22 mouse cellular contexts compared by ENCODE assay signal in the genomic region with DNA sequence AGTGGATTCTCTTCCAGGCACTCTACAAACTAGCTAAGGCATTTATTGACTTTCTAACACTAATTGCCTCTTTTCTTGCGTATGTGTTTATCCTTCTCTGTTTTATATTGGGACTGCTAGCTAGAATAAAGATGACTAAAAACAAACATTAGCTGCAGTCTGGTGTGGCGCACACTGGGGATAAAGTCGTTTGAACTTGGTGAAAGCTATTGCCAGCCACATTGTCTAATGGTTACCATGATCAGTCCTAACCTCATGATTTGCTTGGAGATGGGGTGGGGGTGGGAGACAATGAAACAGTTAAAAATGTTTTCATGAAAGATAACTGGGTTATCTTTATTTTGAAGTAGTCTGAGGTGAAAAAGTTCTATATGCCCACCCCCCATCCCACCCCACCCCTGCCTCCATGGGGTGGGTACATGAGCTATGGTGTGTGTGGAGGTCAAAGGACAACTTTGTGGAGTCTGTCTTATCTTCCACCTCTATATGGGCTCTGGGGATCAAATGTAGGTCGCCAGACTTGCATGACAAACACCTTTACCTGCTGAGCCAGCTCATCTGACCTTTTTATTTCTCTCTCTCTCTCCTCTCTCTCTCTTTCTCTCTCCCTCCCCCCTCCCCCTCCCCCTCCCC. TPM values are rescaled to one million over a fixed set of nuclear protein-coding genes. Genes with fewer than 3 reads are reported as not detected.
A peak's percentile ranks its signal among the peaks of the same experiment; 100 is the strongest.
DNase-seq lines count a peak whose midpoint lies in the region; ATAC-seq and TF ChIP-seq lines count a peak whose summit lies in the region.
"Had no signal": no experiment of that assay in that cellular context is flagged by ENCODE, and none has a peak within 500 bp of the region (broad histone marks: within the 10 kb centered on the region; RNA-seq: fewer than 3 reads in every experiment).

No protein-coding gene starts in this region.

- no peaks in the 10 kb centered on the region for H3K27me3 ChIP-seq in intestine, embryonic 14.5 days (replicated peaks; ENCODE audit: control insufficient read depth, insufficient read depth, low read length)
- no peaks in the 10 kb centered on the region for H3K27me3 ChIP-seq in intestine, embryonic 16.5 days (replicated peaks; ENCODE audit: control insufficient read depth, insufficient read depth, low read length)
- no peaks in the 10 kb centered on the region for H3K27me3 ChIP-seq in liver, embryonic 13.5 days
- H3K27me3 ChIP-seq in liver, postnatal 0 days (ENCODE audit: insufficient read depth, low read length) = no peaks in the 10 kb centered on the region
- no peaks in the 10 kb centered on the region for H3K27me3 ChIP-seq in stomach, postnatal 0 days (ENCODE audit: control insufficient read depth, insufficient read depth, low read length)
- H3K27me3 ChIP-seq: embryonic facial prominence, embryonic 13.5 days; embryonic facial prominence, embryonic 15.5 days; forebrain, embryonic 12.5 days had no signal

- H3K9me3 ChIP-seq in intestine, embryonic 14.5 days (ENCODE audit: control insufficient read depth, low read length) = no peaks in the 10 kb centered on the region
- no peaks in the 10 kb centered on the region for H3K9me3 ChIP-seq in intestine, embryonic 16.5 days (ENCODE audit: control insufficient read depth, low read length)
- H3K9me3 ChIP-seq in liver, embryonic 13.5 days (replicated peaks) = no peaks in the 10 kb centered on the region
- H3K9me3 ChIP-seq in liver, postnatal 0 days (ENCODE audit: low read length) = no peaks in the 10 kb centered on the region
- no peaks in the 10 kb centered on the region for H3K9me3 ChIP-seq in stomach, postnatal 0 days (ENCODE audit: control insufficient read depth, low read length)
- H3K9me3 ChIP-seq: embryonic facial prominence, embryonic 13.5 days; embryonic facial prominence, embryonic 15.5 days; forebrain, embryonic 12.5 days had no signal

- no peaks in the 10 kb centered on the region for H3K36me3 ChIP-seq in intestine, embryonic 14.5 days (ENCODE audit: control insufficient read depth, insufficient read depth, low read length)
- no peaks in the 10 kb centered on the region for H3K36me3 ChIP-seq in intestine, embryonic 16.5 days (ENCODE audit: control insufficient read depth, insufficient read depth, low read length)
- no peaks in the 10 kb centered on the region for H3K36me3 ChIP-seq in liver, embryonic 13.5 days
- no peaks in the 10 kb centered on the region for H3K36me3 ChIP-seq in liver, postnatal 0 days (replicated peaks; ENCODE audit: insufficient read depth, low read length)
- H3K36me3 ChIP-seq in stomach, postnatal 0 days (ENCODE audit: control insufficient read depth, insufficient read depth, low read length) = no peaks in the 10 kb centered on the region
- H3K36me3 ChIP-seq: embryonic facial prominence, embryonic 13.5 days; embryonic facial prominence, embryonic 15.5 days; forebrain, embryonic 10.5 days; forebrain, embryonic 12.5 days had no signal

- TF ChIP-seq CTCF in liver, postnatal 0 days (IDR thresholded peaks at IDR 0.05; ENCODE audit: low read depth) = no peak
- TF ChIP-seq CTCF in stomach, postnatal 0 days (IDR thresholded peaks at IDR 0.05; ENCODE audit: low read depth) = no peak

- H3K4me2 ChIP-seq in intestine, embryonic 14.5 days (ENCODE audit: low read length) = no peak overlapping the region
- H3K4me2 ChIP-seq in intestine, embryonic 16.5 days (ENCODE audit: low read depth, low read length) = no peak overlapping the region
- no peak overlapping the region for H3K4me2 ChIP-seq in liver, embryonic 13.5 days
- H3K4me2 ChIP-seq in liver, postnatal 0 days (ENCODE audit: low read depth, low read length) = no peak overlapping the region
- H3K4me2 ChIP-seq in stomach, postnatal 0 days (replicated peaks; ENCODE audit: low read depth) = no peak overlapping the region
- H3K4me2 ChIP-seq: embryonic facial prominence, embryonic 13.5 days; embryonic facial prominence, embryonic 15.5 days; forebrain, embryonic 12.5 days had no signal

- no peak for TF ChIP-seq EP300 in liver, postnatal 0 days (IDR thresholded peaks at IDR 0.05; ENCODE audit: low read depth)
- no peak for TF ChIP-seq EP300 in stomach, postnatal 0 days (optimal IDR thresholded peaks at IDR 0.05)

- no peaks in the 10 kb centered on the region for H3K4me1 ChIP-seq in intestine, embryonic 14.5 days (replicated peaks; ENCODE audit: control insufficient read depth, insufficient read depth, low read length)
- peaks cover 8% of the 10 kb centered on the region; the same call in 1 of the 2 replicates for H3K4me1 ChIP-seq in intestine, embryonic 16.5 days (ENCODE audit: control insufficient read depth, insufficient read depth, low read length)
- H3K4me1 ChIP-seq in liver, embryonic 13.5 days (replicated peaks) = peaks cover 25% of the 10 kb centered on the region
- no peaks in the 10 kb centered on the region; the same call in 1 of the 2 replicates for H3K4me1 ChIP-seq in liver, postnatal 0 days (ENCODE audit: insufficient read depth)
- H3K4me1 ChIP-seq in stomach, postnatal 0 days (replicated peaks; ENCODE audit: control insufficient read depth, insufficient read depth) = no peaks in the 10 kb centered on the region
- H3K4me1 ChIP-seq: embryonic facial prominence, embryonic 15.5 days had no signal

- 72% methylated on average over 4 of the region's 4 CpGs for WGBS in intestine, embryonic 14.5 days
- WGBS in intestine, embryonic 16.5 days = 54% methylated on average over 4 of the region's 4 CpGs
- WGBS in liver, embryonic 13.5 days (ENCODE audit: insufficient replicate concordance) = 44% methylated on average over 4 of the region's 4 CpGs
- 48% methylated on average over 4 of the region's 4 CpGs for WGBS in liver, postnatal 0 days (ENCODE audit: insufficient replicate concordance)
- WGBS in stomach, postnatal 0 days = 60% methylated on average over 4 of the region's 4 CpGs

- no peak overlapping the region for H3K9ac ChIP-seq in intestine, embryonic 14.5 days (ENCODE audit: low read length)
- H3K9ac ChIP-seq in intestine, embryonic 16.5 days (ENCODE audit: low read depth, low read length) = no peak overlapping the region
- H3K9ac ChIP-seq in liver, embryonic 13.5 days = no peak overlapping the region
- no peak overlapping the region for H3K9ac ChIP-seq in liver, postnatal 0 days (replicated peaks)
- H3K9ac ChIP-seq in stomach, postnatal 0 days (ENCODE audit: low read length) = no peak overlapping the region
- H3K9ac ChIP-seq: embryonic facial prominence, embryonic 13.5 days; embryonic facial prominence, embryonic 15.5 days; forebrain, embryonic 12.5 days had no signal

- ATAC-seq in intestine, embryonic 14.5 days (replicated peaks; ENCODE audit: low FRiP score, low TSS enrichment, low read depth) = peak; percentile 72; the same call in 1 of the 2 replicates
- no peak for ATAC-seq in intestine, embryonic 16.5 days
- 0 out of 2 replicates have a peak, but pooled peaks have one; percentile 41 for ATAC-seq in liver, embryonic 13.5 days (ENCODE audit: low read depth)
- no peak for ATAC-seq in liver, postnatal 0 days
- ATAC-seq in stomach, postnatal 0 days (ENCODE audit: low FRiP score, low TSS enrichment) = 0 out of 2 replicates have a peak, but pooled peaks have one; percentile 26
- ATAC-seq in monocyte, adult 5-6 weeks (replicated peaks; ENCODE audit: insufficient number of reproducible peaks, low FRiP score, low TSS enrichment, poor library complexity, severe bottlenecking) = no peak
- ATAC-seq: forebrain, embryonic 14.5 days had no signal

- DNase-seq in intestine, embryonic 14.5 days (ENCODE audit: low spot score) = peak; percentile 46
- DNase-seq in liver, embryonic 13.5 days = no peak
- no peak for DNase-seq in liver, postnatal 0 days
- no peak for DNase-seq in stomach, postnatal 0 days (ENCODE audit: low spot score)
- DNase-seq: adrenal gland, adult 2 months; adrenal gland, postnatal 10 days; adrenal gland, postnatal 25 days; cerebellum, adult 11 months; cerebellum, adult 8-10 months; cerebellum, adult 9-11 months; cerebellum, postnatal 14 days; cerebellum, postnatal 36 days; embryo, embryonic 11 days had no signal

- no peak overlapping the region for H3K4me3 ChIP-seq in intestine, embryonic 14.5 days (ENCODE audit: low read depth, low read length)
- H3K4me3 ChIP-seq in intestine, embryonic 16.5 days (ENCODE audit: low read length) = no peak overlapping the region
- no peak overlapping the region for H3K4me3 ChIP-seq in liver, embryonic 13.5 days (replicated peaks)
- no peak overlapping the region for H3K4me3 ChIP-seq in liver, postnatal 0 days (ENCODE audit: low read depth, low read length)
- H3K4me3 ChIP-seq in stomach, postnatal 0 days (ENCODE audit: low read depth, low read length) = no peak overlapping the region
- H3K4me3 ChIP-seq: embryonic facial prominence, embryonic 13.5 days; embryonic facial prominence, embryonic 15.5 days; erythroblast, embryonic 14.5 days; forebrain, embryonic 10.5 days; forebrain, embryonic 12.5 days had no signal

- no peak overlapping the region for H3K27ac ChIP-seq in intestine, embryonic 14.5 days (ENCODE audit: low read depth)
- H3K27ac ChIP-seq in intestine, embryonic 16.5 days (ENCODE audit: low read length) = no peak overlapping the region
- H3K27ac ChIP-seq in liver, embryonic 13.5 days = no peak overlapping the region
- H3K27ac ChIP-seq in liver, postnatal 0 days (ENCODE audit: low read depth) = no peak overlapping the region
- no peak overlapping the region for H3K27ac ChIP-seq in stomach, postnatal 0 days (replicated peaks)
- H3K27ac ChIP-seq: embryonic facial prominence, embryonic 13.5 days; embryonic facial prominence, embryonic 15.5 days; forebrain, embryonic 10.5 days; forebrain, embryonic 12.5 days had no signal

RNA-seq across cellular contexts. Expression of a gene that starts 43.7 kb away (rescaled TPM):
- 7.3 and 8.0 TPM in 2 replicates for polyA plus RNA-seq in intestine, embryonic 14.5 days (2014; fragmentation: Nextera tagmentation; extraction: Ambion mirVana)
- polyA plus RNA-seq in intestine, embryonic 16.5 days (2015; fragmentation: Nextera tagmentation; extraction: Ambion mirVana) = 3.3 and 3.4 TPM in 2 replicates
- polyA plus RNA-seq in liver, embryonic 13.5 days (2015; fragmentation: Nextera tagmentation; extraction: Ambion mirVana) = 4.5 and 5.4 TPM in 2 replicates
- 2.4 and 2.8 TPM in 2 replicates for polyA plus RNA-seq in liver, postnatal 0 days (2015; fragmentation: Nextera tagmentation; extraction: Ambion mirVana)
- polyA plus RNA-seq in stomach, postnatal 0 days (2015; fragmentation: Nextera tagmentation; extraction: Ambion mirVana) = 6.0 and 7.0 TPM in 2 replicates
- 1.5 to 3.3 TPM (median 1.5 TPM) in 3 replicates for total RNA-seq in monocyte, adult 5-6 weeks (2017)
- total RNA-seq: MEL had no signal

Comparison
In these comparisons a context has a peak if more than half of its experiments do, and no peak if none do; other contexts are left out.
1. ATAC-seq: peak in intestine, embryonic 14.5 days (single experiment), liver, embryonic 13.5 days (single experiment) and stomach, postnatal 0 days (single experiment); none in intestine, embryonic 16.5 days (single experiment), liver, postnatal 0 days (single experiment) and monocyte, adult 5-6 weeks (single experiment).